Mouse (Mus musculus) embryo, embryonic 10.5 days (tissue): Measurements from ENCODE around the gene Cenpn.

ENCODE experiments used
- DNase-seq: peaks from one replicate; pipeline ENCODE4 v3.0.0-alpha.2; 2015; ENCODE audit warnings: low spot score

The Cenpn gene

GRCm38 (mm10) chr8:116942284-116943058 is 20.9 kb downstream of the Cenpn start:
- DNase-seq = no peak

GRCm38 (mm10) chr8:116943161-116943554 is 21.6 kb downstream of the Cenpn start, which contains the start of gene Atmin:
Atmin (plus strand) TSS chr8:116943393.
- DNase-seq = peak; percentile 92

- peak; percentile 26 for DNase-seq
Observed at GRCm38 (mm10) chr8:116943555-116944384, 22.2 kb downstream of the Cenpn start.

GRCm38 (mm10) chr8:116944385-116944696 is 22.8 kb downstream of the Cenpn start:
- no peak for DNase-seq

GRCm38 (mm10) chr8:116945169-116945910 is 23.8 kb downstream of the Cenpn start:
- no peak for DNase-seq

- no peak for DNase-seq
Observed at GRCm38 (mm10) chr8:116946268-116946838, 24.8 kb downstream of the Cenpn start.

- DNase-seq = no peak
Observed at GRCm38 (mm10) chr8:116946851-116947250, 25.3 kb downstream of the Cenpn start.

GRCm38 (mm10) chr8:116947589-116947988 is 26.1 kb downstream of the Cenpn start:
- no peak for DNase-seq

GRCm38 (mm10) chr8:116951369-116951768 is 29.8 kb downstream of the Cenpn start:
- DNase-seq = no peak

GRCm38 (mm10) chr8:116951778-116952177 is 30.2 kb downstream of the Cenpn start:
- no peak for DNase-seq

GRCm38 (mm10) chr8:116952428-116952827 is 30.9 kb downstream of the Cenpn start:
- no peak for DNase-seq

- DNase-seq = no peak
Observed at GRCm38 (mm10) chr8:116954415-116954814, 32.9 kb downstream of the Cenpn start.

GRCm38 (mm10) chr8:116969531-116969930 is 48.0 kb downstream of the Cenpn start:
- DNase-seq = no peak

- no peak for DNase-seq
Observed at GRCm38 (mm10) chr8:116975066-116975465, 53.5 kb downstream of the Cenpn start.

- no peak for DNase-seq
Observed at GRCm38 (mm10) chr8:116975606-116976005, 54.1 kb downstream of the Cenpn start.

GRCm38 (mm10) chr8:116978052-116978451 is 56.5 kb downstream of the Cenpn start:
- DNase-seq = no peak

GRCm38 (mm10) chr8:116978631-116979256 is 57.2 kb downstream of the Cenpn start, which contains the start of gene 1700030J22Rik:
1700030J22Rik (minus strand) TSS chr8:116978959.
- peak; percentile 99 for DNase-seq

GRCm38 (mm10) chr8:116980117-116980516 is 58.6 kb downstream of the Cenpn start:
- DNase-seq = peak; percentile 88

- no peak for DNase-seq
Observed at GRCm38 (mm10) chr8:116989842-116990241, 68.3 kb downstream of the Cenpn start.
